Mouse (Mus musculus): ENCODE measurements around the gene D130052B06Rik. TPM values are rescaled to one million over a fixed set of nuclear protein-coding genes. Genes with fewer than 3 reads are reported as not detected.

The D130052B06Rik gene
- polyA plus RNA-seq, 1 experiment: not detected

GRCm38 (mm10) chr11:33592826-33593225 lies 6.3 kb upstream of the D130052B06Rik start:
- TF ChIP-seq TAL1 (IDR thresholded peaks at IDR 0.05; ENCODE audit: low read length): no peak
- TF ChIP-seq GATA1 (IDR thresholded peaks at IDR 0.05; ENCODE audit: low read length): no peak
- H3K36me3 ChIP-seq (ENCODE audit: control insufficient read depth): no peaks in the 10 kb centered on the region
- H3K4me3 ChIP-seq (replicated peaks): no peak overlapping the region
- H3K4me1 ChIP-seq (ENCODE audit: control insufficient read depth): no peaks in the 10 kb centered on the region
- no peaks in the 10 kb centered on the region for H3K27me3 ChIP-seq (ENCODE audit: control insufficient read depth)
- no peaks in the 10 kb centered on the region for H3K9me3 ChIP-seq (ENCODE audit: control insufficient read depth, low read length)

- TF ChIP-seq TAL1 (IDR thresholded peaks at IDR 0.05; ENCODE audit: low read length) (no peak), GATA1 (IDR thresholded peaks at IDR 0.05; ENCODE audit: low read length) (no peak)
- Histone ChIP-seq H3K4me1 (ENCODE audit: control insufficient read depth) (no peaks in the 10 kb centered on the region), H3K9me3 (ENCODE audit: control insufficient read depth, low read length) (no peaks in the 10 kb centered on the region), H3K4me3 (replicated peaks) (no peak overlapping the region), H3K36me3 (ENCODE audit: control insufficient read depth) (no peaks in the 10 kb centered on the region), H3K27me3 (ENCODE audit: control insufficient read depth) (no peaks in the 10 kb centered on the region)
Observed at GRCm38 (mm10) chr11:33596655-33597054, 2.4 kb upstream of the D130052B06Rik start.

GRCm38 (mm10) chr11:33603174-33603573 lies 4.1 kb downstream of the D130052B06Rik start:
- no peak for TF ChIP-seq GATA1 (IDR thresholded peaks at IDR 0.05; ENCODE audit: low read length)
- TF ChIP-seq TAL1 (IDR thresholded peaks at IDR 0.05; ENCODE audit: low read length): no peak
- Histone ChIP-seq H3K9me3 (ENCODE audit: control insufficient read depth, low read length) (no peaks in the 10 kb centered on the region), H3K4me3 (replicated peaks) (no peak overlapping the region), H3K36me3 (ENCODE audit: control insufficient read depth) (no peaks in the 10 kb centered on the region), H3K27me3 (ENCODE audit: control insufficient read depth) (no peaks in the 10 kb centered on the region), H3K4me1 (ENCODE audit: control insufficient read depth) (no peaks in the 10 kb centered on the region)

- no peaks in the 10 kb centered on the region for H3K36me3 ChIP-seq (ENCODE audit: control insufficient read depth)
- no peaks in the 10 kb centered on the region for H3K9me3 ChIP-seq (ENCODE audit: control insufficient read depth, low read length)
- H3K27me3 ChIP-seq (ENCODE audit: control insufficient read depth): no peaks in the 10 kb centered on the region
- H3K4me1 ChIP-seq (ENCODE audit: control insufficient read depth): no peaks in the 10 kb centered on the region
- no peak overlapping the region for H3K4me3 ChIP-seq (replicated peaks)
- TF ChIP-seq GATA1 (IDR thresholded peaks at IDR 0.05; ENCODE audit: low read length) (no peak), TAL1 (IDR thresholded peaks at IDR 0.05; ENCODE audit: low read length) (no peak)
Observed at GRCm38 (mm10) chr11:33607784-33608183, 8.7 kb downstream of the D130052B06Rik start.

GRCm38 (mm10) chr11:33614218-33614617 lies 15.1 kb downstream of the D130052B06Rik start:
- H3K27me3 ChIP-seq (ENCODE audit: control insufficient read depth): no peaks in the 10 kb centered on the region
- TF ChIP-seq TAL1 (IDR thresholded peaks at IDR 0.05; ENCODE audit: low read length): no peak
- TF ChIP-seq GATA1 (IDR thresholded peaks at IDR 0.05; ENCODE audit: low read length): no peak
- H3K36me3 ChIP-seq (ENCODE audit: control insufficient read depth): no peaks in the 10 kb centered on the region
- H3K9me3 ChIP-seq (ENCODE audit: control insufficient read depth, low read length): no peaks in the 10 kb centered on the region
- H3K4me1 ChIP-seq (ENCODE audit: control insufficient read depth): no peaks in the 10 kb centered on the region
- H3K4me3 ChIP-seq (replicated peaks): no peak overlapping the region

- no peaks in the 10 kb centered on the region for H3K9me3 ChIP-seq (ENCODE audit: control insufficient read depth, low read length)
- H3K4me3 ChIP-seq (replicated peaks): no peak overlapping the region
- H3K27me3 ChIP-seq (ENCODE audit: control insufficient read depth): no peaks in the 10 kb centered on the region
- no peaks in the 10 kb centered on the region for H3K4me1 ChIP-seq (ENCODE audit: control insufficient read depth)
- H3K36me3 ChIP-seq (ENCODE audit: control insufficient read depth): no peaks in the 10 kb centered on the region
- TF ChIP-seq GATA1 (IDR thresholded peaks at IDR 0.05; ENCODE audit: low read length): no peak
- no peak for TF ChIP-seq TAL1 (IDR thresholded peaks at IDR 0.05; ENCODE audit: low read length)
Observed at GRCm38 (mm10) chr11:33627136-33627742, 28.1 kb downstream of the D130052B06Rik start.

GRCm38 (mm10) chr11:33637107-33637506 lies 38.0 kb downstream of the D130052B06Rik start:
- TF ChIP-seq GATA1 (IDR thresholded peaks at IDR 0.05; ENCODE audit: low read length) (no peak), TAL1 (IDR thresholded peaks at IDR 0.05; ENCODE audit: low read length) (no peak)

GRCm38 (mm10) chr11:33649358-33649757 lies 50.3 kb downstream of the D130052B06Rik start:
- TF ChIP-seq GATA1 (IDR thresholded peaks at IDR 0.05; ENCODE audit: low read length): no peak
- Histone ChIP-seq H3K36me3 (ENCODE audit: control insufficient read depth) (no peaks in the 10 kb centered on the region), H3K4me1 (ENCODE audit: control insufficient read depth) (no peaks in the 10 kb centered on the region), H3K27me3 (ENCODE audit: control insufficient read depth) (no peaks in the 10 kb centered on the region), H3K4me3 (replicated peaks) (no peak overlapping the region), H3K9me3 (ENCODE audit: control insufficient read depth, low read length) (no peaks in the 10 kb centered on the region)

More at GRCm38 (mm10) chr11:33637107-33637506, 38.0 kb downstream of the D130052B06Rik start:
- Histone ChIP-seq H3K4me3 (replicated peaks) (no peak overlapping the region), H3K4me1 (ENCODE audit: control insufficient read depth) (no peaks in the 10 kb centered on the region), H3K9me3 (ENCODE audit: control insufficient read depth, low read length) (no peaks in the 10 kb centered on the region), H3K27me3 (ENCODE audit: control insufficient read depth) (no peaks in the 10 kb centered on the region), H3K36me3 (ENCODE audit: control insufficient read depth) (no peaks in the 10 kb centered on the region)

GRCm38 (mm10) chr11:33654485-33654884 lies 55.4 kb downstream of the D130052B06Rik start:
- Histone ChIP-seq H3K4me3 (replicated peaks) (no peak overlapping the region), H3K4me1 (ENCODE audit: control insufficient read depth) (no peaks in the 10 kb centered on the region), H3K36me3 (ENCODE audit: control insufficient read depth) (no peaks in the 10 kb centered on the region), H3K9me3 (ENCODE audit: control insufficient read depth, low read length) (no peaks in the 10 kb centered on the region), H3K27me3 (ENCODE audit: control insufficient read depth) (no peaks in the 10 kb centered on the region)
- TF ChIP-seq TAL1 (IDR thresholded peaks at IDR 0.05; ENCODE audit: low read length): no peak
- no peak for TF ChIP-seq GATA1 (IDR thresholded peaks at IDR 0.05; ENCODE audit: low read length)

- H3K4me3 ChIP-seq (replicated peaks): no peak overlapping the region
- H3K27me3 ChIP-seq (ENCODE audit: control insufficient read depth): no peaks in the 10 kb centered on the region
- H3K4me1 ChIP-seq (ENCODE audit: control insufficient read depth): no peaks in the 10 kb centered on the region
- no peaks in the 10 kb centered on the region for H3K9me3 ChIP-seq (ENCODE audit: control insufficient read depth, low read length)
- TF ChIP-seq TAL1 (IDR thresholded peaks at IDR 0.05; ENCODE audit: low read length) (no peak), GATA1 (IDR thresholded peaks at IDR 0.05; ENCODE audit: low read length) (no peak)
- no peaks in the 10 kb centered on the region for H3K36me3 ChIP-seq (ENCODE audit: control insufficient read depth)
Observed at GRCm38 (mm10) chr11:33655221-33655620, 56.1 kb downstream of the D130052B06Rik start.

Data from erythroblast, embryonic 14.5 days (primary cell).